Mouse (Mus musculus): ENCODE measurements around the gene Mast4.

GRCm38 (mm10) chr13:102768512-102768911 is 565.8 kb downstream of the Mast4 start:
- no peak for TF ChIP-seq CTCF (IDR thresholded peaks at IDR 0.05; ENCODE audit: low read depth)
- no peak for TF ChIP-seq EP300 (IDR thresholded peaks at IDR 0.05; ENCODE audit: low read depth)

All from liver, embryonic 14.5 days (tissue).